Mouse (Mus musculus): ENCODE results near the gene Tgfbr2. TPM values are rescaled to one million over a fixed set of nuclear protein-coding genes. Genes with fewer than 3 reads are reported as not detected.
A peak's percentile ranks its signal among the peaks of the same experiment; 100 is the strongest.

Tgfbr2 gene
- 10 to 100 TPM; 10.7 to 11.7 TPM for total RNA-seq (2021)
- long read RNA-seq, experiment 1, full-length matches to known transcripts: 12 of 13 reads
- long read RNA-seq, experiment 1, partial matches to known transcripts: 1 of 13 reads
- long read RNA-seq, experiment 1, other reads (novel, unspliced or antisense): 0 of 13 reads
- long read RNA-seq, experiment 2, full-length matches to known transcripts: 8 of 8 reads
- long read RNA-seq, experiment 2, partial matches to known transcripts: 0 of 8 reads
- long read RNA-seq, experiment 2, other reads (novel, unspliced or antisense): 0 of 8 reads

DNA sequence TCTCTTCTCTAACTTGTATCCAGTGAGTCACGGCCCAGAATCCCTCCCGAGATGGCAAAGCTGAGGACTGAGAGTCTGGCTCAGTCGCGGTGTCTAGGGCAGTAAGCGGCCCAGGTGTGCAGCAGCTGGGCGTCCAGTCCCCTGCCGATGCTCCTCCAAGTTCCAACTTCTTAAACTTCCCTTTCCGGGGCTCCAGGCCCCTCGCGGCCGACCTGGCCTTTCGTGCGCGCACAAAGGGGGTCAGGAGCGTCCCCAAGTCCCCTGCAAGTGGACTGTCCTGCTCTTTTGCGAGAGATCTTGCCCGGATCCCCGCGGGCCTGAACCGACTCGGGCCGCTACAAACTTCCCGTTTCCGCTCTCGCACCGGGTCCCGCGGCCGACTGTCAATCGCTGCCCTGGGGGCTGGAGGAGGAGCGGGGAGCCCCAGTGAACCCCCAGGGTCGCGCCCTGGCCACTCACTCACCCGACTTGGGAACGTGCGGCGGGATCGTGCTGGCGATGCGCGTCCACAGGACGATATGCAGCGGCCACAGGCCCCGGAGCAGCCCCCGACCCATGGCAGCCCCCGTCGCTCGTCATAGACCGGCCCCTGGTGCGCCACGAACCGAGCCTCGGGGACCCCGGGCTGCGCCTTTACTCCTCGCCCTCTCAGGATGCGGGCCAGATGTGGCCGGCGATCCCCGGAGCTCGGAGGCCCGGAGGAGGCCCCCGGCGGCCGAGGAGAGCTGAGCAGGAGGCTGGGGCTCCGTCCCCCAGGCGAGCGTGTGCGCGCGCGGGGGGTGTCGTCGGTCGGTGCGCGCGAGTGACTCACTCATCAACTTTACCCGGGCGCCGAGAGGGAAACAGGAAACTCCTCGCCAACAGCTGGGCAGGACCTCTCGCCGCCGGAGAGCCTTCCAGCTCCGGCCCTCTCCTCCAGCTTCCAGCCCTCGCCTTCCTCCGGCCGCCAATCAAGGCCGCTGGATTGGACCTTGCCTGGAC is at the start of gene Tgfbr2:
TSS of gene Tgfbr2 (minus strand) at position 880 of the 981 bp plus-strand sequence.
- TF ChIP-seq CTCF (conservative IDR thresholded peaks at IDR 0.05): peak; percentile 42
- Histone ChIP-seq H3K27ac (peak within 1 kb of the TSS; percentile 95), H3K4me3 (peak within 1 kb of the TSS; percentile 71)
- peak; percentile 32 to 38 for DNase-seq (ENCODE audit: low spot score in 2 of 2)

GRCm38 (mm10) chr9:116223368-116223767 is 48.2 kb upstream of the Tgfbr2 start:
- Histone ChIP-seq H3K4me3 (no peak overlapping the region), H3K27ac (no peak overlapping the region)
- no peak for TF ChIP-seq CTCF (conservative IDR thresholded peaks at IDR 0.05)
- no peak for DNase-seq (ENCODE audit: low spot score in 2 of 2)

- no peak overlapping the region for H3K27ac ChIP-seq
- no peak for TF ChIP-seq CTCF (conservative IDR thresholded peaks at IDR 0.05)
- no peak overlapping the region for H3K4me3 ChIP-seq
- no peak for DNase-seq (ENCODE audit: low spot score in 2 of 2)
Measured at GRCm38 (mm10) chr9:116222643-116223042, 47.5 kb upstream of the Tgfbr2 start.

- no peak overlapping the region for H3K27ac ChIP-seq
- no peak overlapping the region for H3K4me3 ChIP-seq
- TF ChIP-seq CTCF (conservative IDR thresholded peaks at IDR 0.05): no peak
- no peak for DNase-seq (ENCODE audit: low spot score in 2 of 2)
Measured at GRCm38 (mm10) chr9:116222000-116222399, 46.8 kb upstream of the Tgfbr2 start.

DNA sequence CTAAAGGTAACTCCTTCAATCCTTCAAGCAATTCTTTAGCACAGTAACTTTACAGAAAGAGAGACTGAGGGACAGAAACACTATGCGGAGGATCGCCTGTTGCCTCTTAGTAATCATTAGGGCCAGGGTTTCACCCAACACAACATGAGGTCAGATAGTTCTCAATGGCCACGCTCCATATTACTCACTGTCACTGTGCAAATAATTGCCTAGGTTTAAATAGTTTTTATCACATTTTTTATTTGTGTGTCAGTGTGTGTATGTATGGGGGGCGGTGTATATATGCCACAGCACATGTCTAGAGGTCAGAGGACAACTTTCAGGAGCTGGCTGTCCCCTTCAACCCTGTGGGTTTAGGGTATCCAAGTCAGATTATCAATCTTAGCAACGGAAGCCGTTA is 46.4 kb upstream of the Tgfbr2 start:
- TF ChIP-seq CTCF (conservative IDR thresholded peaks at IDR 0.05): no peak
- H3K27ac ChIP-seq: no peak overlapping the region
- no peak for DNase-seq (ENCODE audit: low spot score in 2 of 2)
- H3K4me3 ChIP-seq: no peak overlapping the region

DNA sequence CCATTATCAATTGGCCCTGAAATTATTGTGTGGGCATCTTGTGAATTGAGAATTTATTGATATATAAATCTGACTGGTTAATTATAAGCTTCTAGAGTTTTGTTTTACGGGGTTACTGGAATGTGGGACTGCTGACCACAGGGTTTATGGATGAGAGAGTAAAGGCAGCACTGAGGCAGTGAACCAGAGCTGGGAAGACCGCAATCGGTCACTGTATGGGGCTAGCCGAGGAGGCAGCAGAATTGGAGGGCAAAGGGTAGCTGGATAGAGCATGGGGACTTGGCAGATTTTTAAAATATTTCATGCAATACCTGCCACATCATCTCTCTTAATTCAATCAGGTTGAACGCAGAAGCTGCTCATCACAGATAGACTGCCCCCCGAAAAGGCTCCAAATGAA is 45.5 kb upstream of the Tgfbr2 start:
- no peak overlapping the region for H3K4me3 ChIP-seq
- DNase-seq (ENCODE audit: low spot score in 2 of 2): no peak
- no peak for TF ChIP-seq CTCF (conservative IDR thresholded peaks at IDR 0.05)
- H3K27ac ChIP-seq: no peak overlapping the region

- DNase-seq (ENCODE audit: low spot score in 2 of 2): no peak
- Histone ChIP-seq H3K4me3 (no peak overlapping the region), H3K27ac (no peak overlapping the region)
- TF ChIP-seq CTCF (conservative IDR thresholded peaks at IDR 0.05): no peak
Measured at GRCm38 (mm10) chr9:116220159-116220515, 45.0 kb upstream of the Tgfbr2 start.

DNA sequence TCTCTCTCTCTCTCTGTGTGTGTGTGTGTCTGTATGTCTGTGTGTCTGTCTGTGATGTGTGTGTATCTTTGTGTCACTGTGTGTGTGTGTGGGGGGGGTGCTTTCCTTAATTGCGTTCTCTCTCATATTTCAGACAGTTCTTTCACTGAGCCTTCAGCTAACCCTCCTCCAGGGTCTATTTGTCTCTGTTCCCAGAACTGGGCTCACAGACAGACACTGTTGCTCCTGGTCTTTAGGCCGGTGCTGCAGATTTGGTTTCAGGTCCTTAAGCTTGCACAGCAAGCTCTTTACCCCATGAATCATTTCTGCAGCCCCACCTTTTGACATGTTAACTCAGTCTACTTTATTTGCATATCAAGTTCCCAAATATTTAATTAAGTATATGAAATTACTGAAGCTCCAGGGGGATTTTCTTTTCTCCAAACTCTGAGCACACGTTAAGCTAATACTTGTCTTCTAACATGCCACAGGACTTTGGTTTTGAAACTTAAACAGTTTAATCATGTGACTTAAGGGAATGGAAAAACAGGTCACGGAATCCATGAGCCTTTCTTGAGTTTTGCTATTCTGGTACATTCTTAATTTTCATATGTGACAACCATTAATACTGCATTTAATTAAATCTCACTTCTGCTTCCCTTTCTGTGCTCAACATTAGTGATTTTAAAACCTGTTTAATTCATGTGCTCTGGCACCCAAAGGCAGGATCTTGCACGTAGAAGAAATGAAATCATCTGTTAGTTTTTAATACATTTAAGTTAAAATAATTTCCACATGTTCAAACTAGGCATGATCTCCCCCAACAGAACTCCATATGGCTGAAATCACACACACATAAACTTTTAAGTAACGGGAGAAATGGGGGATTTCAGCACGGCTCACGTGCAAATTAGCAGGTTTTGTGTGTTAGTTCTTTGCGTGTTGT is 44.3 kb upstream of the Tgfbr2 start:
- Histone ChIP-seq H3K27ac (no peak overlapping the region), H3K4me3 (no peak overlapping the region)
- no peak for DNase-seq (ENCODE audit: low spot score in 2 of 2)
- TF ChIP-seq CTCF (conservative IDR thresholded peaks at IDR 0.05): no peak

GRCm38 (mm10) chr9:116218780-116219179 is 43.6 kb upstream of the Tgfbr2 start:
- no peak for DNase-seq (ENCODE audit: low spot score in 2 of 2)
- no peak for TF ChIP-seq CTCF (conservative IDR thresholded peaks at IDR 0.05)
- no peak overlapping the region for H3K4me3 ChIP-seq
- peak overlapping the region; percentile 48; the same call in 1 of the 2 replicates for H3K27ac ChIP-seq

GRCm38 (mm10) chr9:116217099-116217498 is 41.9 kb upstream of the Tgfbr2 start:
- H3K27ac ChIP-seq: no peak overlapping the region
- no peak overlapping the region for H3K4me3 ChIP-seq
- no peak for TF ChIP-seq CTCF (conservative IDR thresholded peaks at IDR 0.05)
- no peak for DNase-seq (ENCODE audit: low spot score in 2 of 2)

DNA sequence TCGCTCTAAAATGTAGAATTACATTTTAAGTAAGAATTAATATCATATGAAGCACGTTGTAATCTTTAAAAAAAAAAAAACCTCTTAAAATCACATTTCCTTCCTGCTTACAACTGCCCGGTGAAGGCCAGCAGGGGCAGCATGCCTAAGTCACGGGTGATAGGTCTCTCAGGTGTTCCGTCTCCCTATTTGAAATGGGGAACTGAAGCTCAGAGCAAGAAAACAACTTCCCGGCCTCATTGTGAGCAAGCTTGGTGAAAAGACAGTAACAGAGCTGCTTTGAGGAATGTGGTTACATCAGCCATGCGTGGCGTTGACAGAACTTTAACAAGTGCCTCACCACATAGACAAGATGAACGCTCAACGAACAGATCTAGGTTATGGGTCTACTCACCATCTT is 41.5 kb upstream of the Tgfbr2 start:
- no peak overlapping the region for H3K4me3 ChIP-seq
- no peak for TF ChIP-seq CTCF (conservative IDR thresholded peaks at IDR 0.05)
- DNase-seq (ENCODE audit: low spot score in 2 of 2): no peak

DNA sequence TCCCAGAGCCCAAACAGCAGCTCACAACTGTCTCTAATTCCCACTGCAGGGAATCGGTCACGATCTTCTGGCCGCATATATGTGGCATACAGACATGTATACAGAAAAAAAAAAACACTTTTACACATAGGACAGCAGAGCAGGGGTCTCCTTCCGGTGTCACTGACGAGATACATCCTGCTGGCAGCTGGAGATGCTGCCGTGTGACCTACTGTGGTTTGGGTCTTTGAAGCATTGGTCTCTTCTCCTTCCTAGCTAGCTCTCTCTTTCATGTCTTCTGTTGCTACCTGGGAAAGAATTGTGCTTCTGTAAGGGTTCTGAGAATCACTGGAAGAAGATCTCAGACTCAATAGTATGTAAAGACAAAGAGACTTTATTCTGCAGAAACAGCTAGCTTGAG is 39.1 kb upstream of the Tgfbr2 start:
- Histone ChIP-seq H3K4me3 (no peak overlapping the region), H3K27ac (no peak overlapping the region)
- DNase-seq (ENCODE audit: low spot score in 2 of 2): no peak
- TF ChIP-seq CTCF (conservative IDR thresholded peaks at IDR 0.05): no peak

More for the DNA sequence above, 41.5 kb upstream of the Tgfbr2 start:
- no peak overlapping the region for H3K27ac ChIP-seq
